Mouse (Mus musculus) heart, adult 18-20 months (tissue): ENCODE data around the gene Gm49661. TPM values are rescaled to one million over a fixed set of nuclear protein-coding genes. Genes with fewer than 3 reads are reported as not detected.

Experiments used
- DNase-seq, 2 experiments: peaks; one replicate each; pipeline ENCODE4 v3.0.0; 2021 to 2022; ENCODE audit warnings: mixed read lengths in 1 of 2
- long read RNA-seq, 2 experiments: library from polyadenylated mRNA; stranded (forward); transcript quantifications; one replicate each; pipeline ENCODE4 v2.0.0; 2021
- total RNA-seq, 2 experiments: library from RNA; stranded (reverse); gene quantifications; 2 replicates each; pipeline ENCODE4 v1.2.3; 2021

Gm49661 gene
- total RNA-seq = 1 to 10 TPM in 1 of 2 experiments, not detected in 1; 2.3 TPM
- long read RNA-seq, experiment 1 = 0 reads
- long read RNA-seq, experiment 2 = 0 reads

- peak; percentile 80 to 86 for DNase-seq
Measured at GRCm38 (mm10) chr8:84969241-84970134, at the start of gene Gm49661, which contains the start of the genes Prdx2 and Rnaseh2a. Gm49661 (minus strand) TSS chr8:84969433. Prdx2 (plus strand) TSS chr8:84969587. Rnaseh2a (minus strand) TSS chr8:84969767.

- no peak for DNase-seq
Measured at GRCm38 (mm10) chr8:85017209-85017608, 48.0 kb upstream of the Gm49661 start.

GRCm38 (mm10) chr8:85016724-85017123, 47.5 kb upstream of the Gm49661 start:
- DNase-seq = no peak

GRCm38 (mm10) chr8:85014431-85014830, 45.2 kb upstream of the Gm49661 start, which contains the start of gene Best2:
Best2 (minus strand) TSS chr8:85014531.
- no peak for DNase-seq

GRCm38 (mm10) chr8:85013230-85013840, 44.1 kb upstream of the Gm49661 start:
- peak; percentile 54 to 65 for DNase-seq

GRCm38 (mm10) chr8:85011242-85011641, 42.0 kb upstream of the Gm49661 start:
- no peak for DNase-seq

GRCm38 (mm10) chr8:85007686-85008085, 38.5 kb upstream of the Gm49661 start:
- DNase-seq = no peak

- DNase-seq = peak; percentile 90 to 94
Measured at GRCm38 (mm10) chr8:84997649-84998295, 28.5 kb upstream of the Gm49661 start.

- DNase-seq = no peak
Measured at GRCm38 (mm10) chr8:84996978-84997377, 27.7 kb upstream of the Gm49661 start.

GRCm38 (mm10) chr8:84995680-84996079, 26.4 kb upstream of the Gm49661 start:
- DNase-seq = no peak

GRCm38 (mm10) chr8:84994375-84994774, 25.1 kb upstream of the Gm49661 start:
- no peak for DNase-seq

- no peak for DNase-seq
Measured at GRCm38 (mm10) chr8:84990836-84991235, 21.6 kb upstream of the Gm49661 start.

GRCm38 (mm10) chr8:84990349-84990748, 21.1 kb upstream of the Gm49661 start, which contains the start of gene Hook2:
Hook2 (plus strand) TSS chr8:84990603.
- peak; percentile 98 to 99 for DNase-seq

GRCm38 (mm10) chr8:84989810-84990209, 20.6 kb upstream of the Gm49661 start:
- DNase-seq = peak; percentile 95 to 99

GRCm38 (mm10) chr8:84989311-84989731, 20.1 kb upstream of the Gm49661 start:
- peak; percentile 79 to 80 for DNase-seq

- DNase-seq = peak; percentile 57 to 71
Measured at GRCm38 (mm10) chr8:84987903-84988302, 18.7 kb upstream of the Gm49661 start.

- DNase-seq = no peak
Measured at GRCm38 (mm10) chr8:84987388-84987787, 18.2 kb upstream of the Gm49661 start.

GRCm38 (mm10) chr8:84986379-84986945, 17.2 kb upstream of the Gm49661 start:
- no peak for DNase-seq

GRCm38 (mm10) chr8:84985684-84986378, 16.6 kb upstream of the Gm49661 start:
- DNase-seq = peak; percentile 91 to 95

- no peak for DNase-seq
Measured at GRCm38 (mm10) chr8:84985049-84985683, 15.9 kb upstream of the Gm49661 start.
